Mouse (Mus musculus): Measurements from ENCODE around the gene Ppox. TPM values are rescaled to one million over a fixed set of nuclear protein-coding genes. Genes with fewer than 3 reads are reported as not detected.

Gene Ppox
- total and polyA plus RNA-seq, 3 experiments: 27.0 to 168 (median 53.0) TPM

DNA sequence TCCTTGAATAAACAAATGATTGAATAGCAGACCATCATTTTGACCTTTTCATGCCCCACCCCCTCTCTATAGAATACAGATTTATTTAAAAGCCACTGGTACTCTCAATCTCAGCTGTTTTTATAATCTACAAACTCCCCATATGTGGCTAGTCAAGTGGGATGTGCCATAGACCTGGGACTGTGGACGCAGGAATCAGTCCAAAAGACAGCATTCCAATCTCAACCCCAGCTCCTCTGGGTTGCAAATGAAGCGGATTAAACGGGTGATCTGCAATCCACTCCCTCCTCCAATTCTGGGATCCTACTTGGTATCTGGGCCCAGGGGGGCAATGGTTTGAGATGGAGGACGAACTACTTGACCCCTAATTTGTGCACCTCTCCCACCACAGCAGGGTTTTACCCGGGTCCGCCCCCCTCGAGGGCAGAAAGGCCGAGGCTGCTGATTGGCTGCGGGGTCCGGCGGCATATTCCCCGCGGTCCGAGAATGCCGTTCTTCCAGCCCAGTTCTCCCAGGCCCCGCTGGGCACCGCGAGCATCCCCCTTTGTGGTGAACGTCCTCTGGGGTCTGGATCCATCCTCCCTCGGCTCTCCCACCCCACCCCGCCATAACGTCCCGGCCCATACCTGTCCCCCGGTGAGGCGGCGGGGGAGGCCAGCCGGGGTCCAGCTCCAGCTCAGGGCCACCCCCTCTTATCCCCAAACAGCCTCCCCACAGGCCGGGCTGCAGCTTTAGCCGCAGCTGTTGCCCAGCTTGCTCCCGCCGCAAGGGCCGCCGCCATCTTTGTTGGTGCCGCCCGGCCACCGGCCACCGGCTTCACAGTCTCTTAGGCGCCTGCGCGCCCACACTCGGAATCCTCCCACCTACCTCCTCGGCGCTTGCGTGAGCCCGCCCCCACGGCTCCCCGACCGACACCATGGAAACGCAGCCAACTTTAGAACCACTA lies 6.4 kb upstream of the Ppox start, which contains the start of gene Usp21:
TSS of gene Usp21 (minus strand) at position 856 of the 946 bp plus-strand sequence.
- peak; percentile 95 for DNase-seq (ENCODE audit: low spot score)
- H3K4me3 ChIP-seq (ENCODE audit: low read depth, low read length): peak within 1 kb of the TSS; percentile 94
- peak; percentile 94 for ATAC-seq (ENCODE audit: extremely low read depth, insufficient number of reproducible peaks, low FRiP score, poor library complexity, severe bottlenecking)
- peaks cover 57% of the 10 kb centered on the region for H3K4me1 ChIP-seq (ENCODE audit: insufficient read depth, low read depth, low read length)
- H3K27me3 ChIP-seq (ENCODE audit: insufficient read depth, low read length): no peaks in the 10 kb centered on the region
- TF ChIP-seq CTCF (IDR thresholded peaks at IDR 0.05; ENCODE audit: low read depth, low read length): no peak
- TF ChIP-seq GATA2 (IDR thresholded peaks at IDR 0.05; ENCODE audit: borderline replicate concordance, low read depth, low read length): no peak
- no peak for TF ChIP-seq GATA1 (IDR thresholded peaks at IDR 0.05; ENCODE audit: borderline replicate concordance, low read length)
- TF ChIP-seq POLR2AphosphoS5 (IDR thresholded peaks at IDR 0.05; ENCODE audit: insufficient replicate concordance, low read depth, low read length): no peak
- TF ChIP-seq TAL1 (conservative IDR thresholded peaks at IDR 0.05; ENCODE audit: low read depth, low read length): no peak
- peaks cover 78% of the 10 kb centered on the region for H3K36me3 ChIP-seq (replicated peaks)
- no peaks in the 10 kb centered on the region for H3K9me3 ChIP-seq (replicated peaks)

DNA sequence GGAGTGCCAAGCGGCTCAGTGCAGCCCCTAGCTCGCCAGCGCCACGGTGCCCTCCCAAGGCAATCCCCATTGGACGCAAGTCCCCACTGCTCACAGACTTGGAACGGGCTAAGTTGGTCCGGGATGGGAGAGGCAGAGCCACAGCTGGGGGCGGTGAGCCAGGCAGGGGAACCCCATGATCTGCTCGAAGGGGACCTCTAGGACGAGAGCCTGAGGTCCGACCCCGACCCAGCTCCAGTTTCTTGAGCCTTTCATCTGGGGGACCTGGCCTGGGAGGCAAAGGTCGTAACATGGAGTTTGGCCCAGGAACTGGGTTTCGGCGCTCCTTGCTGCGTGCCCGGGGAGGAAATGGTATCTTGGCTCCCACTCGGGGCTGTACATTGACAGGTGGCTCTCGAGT lies 5.5 kb upstream of the Ppox start:
- TF ChIP-seq CTCF (IDR thresholded peaks at IDR 0.05; ENCODE audit: low read depth, low read length) (no peak), GATA2 (IDR thresholded peaks at IDR 0.05; ENCODE audit: borderline replicate concordance, low read depth, low read length) (no peak), TAL1 (conservative IDR thresholded peaks at IDR 0.05; ENCODE audit: low read depth, low read length) (no peak), POLR2AphosphoS5 (IDR thresholded peaks at IDR 0.05; ENCODE audit: insufficient replicate concordance, low read depth, low read length) (no peak), GATA1 (IDR thresholded peaks at IDR 0.05; ENCODE audit: borderline replicate concordance, low read length) (no peak)
- peaks cover 60% of the 10 kb centered on the region for H3K4me1 ChIP-seq (ENCODE audit: insufficient read depth, low read depth, low read length)
- ATAC-seq (ENCODE audit: extremely low read depth, insufficient number of reproducible peaks, low FRiP score, poor library complexity, severe bottlenecking) (no peak), DNase-seq (ENCODE audit: low spot score) (no peak)
- peak overlapping the region; percentile 38; the same call in 1 of the 2 replicates for H3K4me3 ChIP-seq (ENCODE audit: low read depth, low read length)
- H3K27me3 ChIP-seq (ENCODE audit: insufficient read depth, low read length): no peaks in the 10 kb centered on the region
- H3K36me3 ChIP-seq (replicated peaks): peaks cover 78% of the 10 kb centered on the region
- H3K9me3 ChIP-seq (replicated peaks): no peaks in the 10 kb centered on the region

DNA sequence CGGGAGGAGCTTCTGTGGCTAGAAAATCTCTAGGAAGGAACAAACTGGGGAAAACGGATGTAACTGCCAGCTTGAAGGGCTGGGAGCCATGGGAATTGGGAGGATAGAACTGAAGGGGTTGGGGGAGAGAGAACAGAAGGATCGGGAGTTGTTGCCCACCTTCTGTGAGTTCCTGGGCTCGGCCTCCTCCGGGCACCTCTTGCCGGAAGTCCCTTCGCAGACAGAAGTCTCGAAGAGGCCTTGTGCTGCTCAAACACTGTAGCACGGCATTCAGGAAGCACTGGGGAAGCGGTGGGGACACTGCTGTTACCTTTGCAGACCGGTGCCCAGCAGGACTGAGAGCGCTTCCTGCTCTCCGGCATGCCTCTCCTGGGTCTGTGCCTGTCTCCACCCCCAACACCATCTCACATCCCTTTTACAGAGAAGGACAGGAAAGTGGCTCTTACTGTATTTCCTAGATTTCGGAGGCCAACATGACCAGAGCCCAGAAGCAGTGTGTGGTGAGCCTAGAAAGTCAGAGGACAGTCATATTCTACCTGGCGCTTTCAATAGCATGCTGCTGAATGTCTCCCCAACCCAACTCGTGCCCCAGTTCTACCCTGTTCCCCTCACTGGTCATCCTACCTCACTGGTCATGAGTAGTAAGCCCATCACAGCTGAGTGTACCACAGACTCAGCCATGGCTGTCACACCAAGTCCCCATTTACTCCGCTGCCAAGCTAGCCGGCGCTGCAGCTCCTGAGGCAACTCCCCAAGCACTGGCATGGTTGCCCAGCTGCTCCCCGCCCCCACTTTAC lies 4.3 kb upstream of the Ppox start:
- Histone ChIP-seq H3K27me3 (ENCODE audit: insufficient read depth, low read length) (no peaks in the 10 kb centered on the region), H3K4me3 (ENCODE audit: low read depth, low read length) (no peak overlapping the region), H3K9me3 (replicated peaks) (no peaks in the 10 kb centered on the region), H3K4me1 (ENCODE audit: insufficient read depth, low read depth, low read length) (peaks cover 64% of the 10 kb centered on the region), H3K36me3 (replicated peaks) (peaks cover 74% of the 10 kb centered on the region)
- TF ChIP-seq GATA2 (IDR thresholded peaks at IDR 0.05; ENCODE audit: borderline replicate concordance, low read depth, low read length): no peak
- ATAC-seq (ENCODE audit: extremely low read depth, insufficient number of reproducible peaks, low FRiP score, poor library complexity, severe bottlenecking): no peak
- DNase-seq (ENCODE audit: low spot score): no peak

DNA sequence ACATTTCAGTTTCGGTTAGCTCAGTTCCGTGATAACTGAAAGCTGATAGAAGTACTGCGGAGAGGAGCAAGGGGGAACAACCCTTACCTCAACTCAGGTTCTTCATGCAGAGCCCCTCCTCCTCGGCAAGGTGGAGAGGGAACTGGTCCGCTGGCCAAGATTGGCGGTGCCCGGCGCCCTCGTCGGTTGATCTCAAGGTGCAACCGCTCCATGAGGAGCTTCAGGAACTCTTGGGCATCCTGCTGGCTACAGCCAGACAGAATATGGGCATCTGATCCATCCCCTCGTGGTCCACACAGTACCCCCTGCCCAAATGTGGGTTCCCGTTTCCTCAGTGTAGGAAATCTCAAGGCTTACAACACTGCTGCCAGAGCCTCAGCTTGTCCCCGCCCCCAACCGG lies 3.5 kb upstream of the Ppox start:
- no peaks in the 10 kb centered on the region for H3K9me3 ChIP-seq (replicated peaks)
- peaks cover 70% of the 10 kb centered on the region for H3K36me3 ChIP-seq (replicated peaks)
- ATAC-seq (ENCODE audit: extremely low read depth, insufficient number of reproducible peaks, low FRiP score, poor library complexity, severe bottlenecking) (no peak), DNase-seq (ENCODE audit: low spot score) (no peak)
- peaks cover 72% of the 10 kb centered on the region for H3K4me1 ChIP-seq (ENCODE audit: insufficient read depth, low read depth, low read length)
- no peaks in the 10 kb centered on the region for H3K27me3 ChIP-seq (ENCODE audit: insufficient read depth, low read length)
- no peak overlapping the region for H3K4me3 ChIP-seq (ENCODE audit: low read depth, low read length)
- no peak for TF ChIP-seq GATA2 (IDR thresholded peaks at IDR 0.05; ENCODE audit: borderline replicate concordance, low read depth, low read length)
- no peak for TF ChIP-seq CTCF (IDR thresholded peaks at IDR 0.05; ENCODE audit: low read depth, low read length)
- TF ChIP-seq TAL1 (conservative IDR thresholded peaks at IDR 0.05; ENCODE audit: low read depth, low read length): no peak
- no peak for TF ChIP-seq POLR2AphosphoS5 (IDR thresholded peaks at IDR 0.05; ENCODE audit: insufficient replicate concordance, low read depth, low read length)

DNA sequence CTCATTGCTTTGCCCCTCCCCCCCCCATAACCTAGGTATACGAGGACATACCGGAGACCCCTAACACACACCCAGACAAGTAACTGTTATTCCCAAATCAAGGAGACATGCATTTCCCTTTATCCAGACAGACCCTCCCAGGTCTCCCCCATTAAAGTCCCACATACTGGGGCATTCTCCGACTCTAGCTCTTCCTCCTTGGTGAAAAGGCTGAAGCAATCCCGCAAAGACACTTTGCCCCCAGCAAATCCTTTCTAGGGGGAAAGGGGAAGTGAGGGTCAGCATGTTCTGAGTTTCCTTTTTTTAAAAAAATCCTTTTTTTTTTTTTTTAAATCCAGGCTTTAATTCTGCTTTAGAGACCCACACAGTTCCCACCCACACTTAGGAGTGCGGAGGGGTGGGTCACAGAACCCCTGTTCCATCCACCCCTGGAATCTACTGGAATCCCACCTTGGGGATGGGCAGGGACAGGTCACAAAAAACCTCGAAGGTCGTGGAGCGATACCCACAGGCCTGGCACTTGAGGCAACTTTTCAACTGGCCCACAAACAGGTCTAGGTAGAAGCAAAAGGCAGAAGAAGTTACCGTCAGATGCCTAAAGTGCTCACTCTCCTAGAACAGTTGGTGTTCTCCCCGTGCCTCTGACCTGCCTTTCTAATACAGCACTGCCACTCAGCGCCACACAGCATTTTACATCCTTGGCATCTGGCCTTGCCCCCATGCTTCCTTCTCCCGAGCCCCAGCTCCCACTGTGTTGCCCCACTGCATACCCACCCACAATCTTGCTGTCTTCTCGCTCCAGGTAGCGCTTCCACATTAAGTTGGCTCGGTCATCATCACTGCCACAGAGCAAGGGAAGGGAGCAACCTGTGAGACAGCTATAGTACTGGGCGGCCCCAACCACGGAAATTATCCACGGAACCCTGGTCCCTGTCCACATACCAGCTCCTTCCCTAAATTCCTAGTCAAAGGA lies 2.5 kb upstream of the Ppox start:
- TF ChIP-seq POLR2AphosphoS5 (IDR thresholded peaks at IDR 0.05; ENCODE audit: insufficient replicate concordance, low read depth, low read length) (no peak), GATA1 (IDR thresholded peaks at IDR 0.05; ENCODE audit: borderline replicate concordance, low read length) (no peak), CTCF (IDR thresholded peaks at IDR 0.05; ENCODE audit: low read depth, low read length) (no peak), GATA2 (IDR thresholded peaks at IDR 0.05; ENCODE audit: borderline replicate concordance, low read depth, low read length) (no peak), TAL1 (conservative IDR thresholded peaks at IDR 0.05; ENCODE audit: low read depth, low read length) (no peak)
- H3K27me3 ChIP-seq (ENCODE audit: insufficient read depth, low read length): no peaks in the 10 kb centered on the region
- ATAC-seq (ENCODE audit: extremely low read depth, insufficient number of reproducible peaks, low FRiP score, poor library complexity, severe bottlenecking): no peak
- H3K4me3 ChIP-seq (ENCODE audit: low read depth, low read length): no peak overlapping the region
- no peaks in the 10 kb centered on the region for H3K9me3 ChIP-seq (replicated peaks)
- peaks cover 70% of the 10 kb centered on the region for H3K36me3 ChIP-seq (replicated peaks)
- H3K4me1 ChIP-seq (ENCODE audit: insufficient read depth, low read depth, low read length): peaks cover 75% of the 10 kb centered on the region
- no peak for DNase-seq (ENCODE audit: low spot score)

Data from G1E (cell line).